Mouse (Mus musculus) embryo, embryonic 11.5 days (tissue): ENCODE results near the gene Gm8857.
"Not testable (repeated sequence)": the region's sequence is repeated elsewhere in the genome, so short reads cannot be mapped to it uniquely, and the experiment has no call there.

Experiments
- DNase-seq: peaks from one replicate; pipeline ENCODE4 v3.0.0-alpha.2; 2012; ENCODE audit warnings: low read depth, low spot score

Gm8857 gene

DNA sequence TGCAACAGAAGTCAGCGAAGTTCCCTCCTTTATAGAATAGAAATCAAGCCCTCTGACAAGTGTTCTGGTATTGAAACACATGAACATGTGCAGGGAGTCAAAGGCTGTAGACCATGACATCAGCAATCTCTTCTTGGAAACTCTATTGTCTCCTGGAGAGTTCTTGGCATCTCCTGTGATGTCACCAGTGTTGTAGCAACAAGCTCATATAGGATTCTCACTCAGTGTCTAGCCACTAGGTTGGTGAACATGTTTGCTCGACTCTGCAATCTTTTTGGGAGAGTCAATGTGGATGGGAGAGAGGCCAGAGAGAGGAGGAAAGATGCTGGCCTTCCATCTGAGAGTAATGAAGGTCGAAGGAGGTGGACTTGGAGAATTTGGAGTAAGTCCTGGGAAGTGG is at the start of gene Gm8857, which contains the start of gene Gm8871:
Gm8857 (plus strand) TSS at position 303 of the 400 bp plus-strand sequence.
Gm8871 (plus strand) TSS at position 301 of the 400 bp plus-strand sequence.
- DNase-seq, result not testable (repeated sequence)

DNA sequence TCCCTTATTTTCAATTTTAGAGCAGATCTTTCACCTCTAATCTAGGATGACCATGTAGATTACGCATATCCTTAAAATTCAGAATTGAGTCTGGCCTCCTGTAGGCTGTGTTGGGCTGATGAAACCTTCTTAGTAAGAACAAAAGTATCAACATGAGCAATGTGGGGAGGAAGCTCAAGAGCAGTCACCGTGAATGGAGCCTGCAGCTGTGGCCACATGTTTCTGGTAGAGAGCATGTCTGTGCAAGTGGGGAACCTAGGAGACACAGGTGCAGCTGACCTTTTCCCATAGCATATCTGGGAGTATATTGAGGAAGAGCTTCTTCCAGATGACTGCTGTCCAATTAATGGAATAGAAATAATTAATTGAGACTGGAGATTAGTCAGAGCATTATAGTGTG is 5.9 kb downstream of the Gm8857 start:
- not testable (repeated sequence) for DNase-seq

DNA sequence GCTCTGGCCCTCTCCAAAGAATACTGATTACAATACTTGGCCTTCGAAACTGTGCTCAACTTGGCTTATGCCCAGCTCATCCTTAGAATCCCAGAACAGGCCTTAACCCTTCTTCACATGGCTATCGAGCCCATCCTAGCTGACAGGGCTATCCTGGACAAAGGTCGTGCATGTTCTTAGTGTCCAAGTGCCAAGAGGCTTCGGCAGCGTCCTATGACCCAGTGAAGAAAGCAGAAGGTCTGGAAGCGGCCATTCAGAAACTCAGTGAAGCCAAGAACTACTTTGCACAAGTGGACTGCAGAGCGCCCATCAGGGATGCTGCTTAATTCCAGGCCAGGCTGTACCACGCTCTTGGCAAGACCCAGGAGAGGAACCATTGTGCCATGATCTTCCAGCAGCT is 10.4 kb downstream of the Gm8857 start:
- not testable (repeated sequence) for DNase-seq
